Mouse (Mus musculus) intestine, embryonic 14.5 days (tissue): ENCODE results near the gene Bcam. TPM values are rescaled to one million over a fixed set of nuclear protein-coding genes. Genes with fewer than 3 reads are reported as not detected.
"Not testable (repeated sequence)": the region's sequence is repeated elsewhere in the genome, so short reads cannot be mapped to it uniquely, and the experiment has no call there.

Experiments
- ATAC-seq: fragments of 200-750 bp; cut with Nextera tagmentation; replicated peaks from 2 replicates; pipeline ENCODE4 v1.8.0; 2017; ENCODE audit warnings: low read depth, moderate number of reproducible peaks, moderate TSS enrichment, moderate library complexity; ENCODE audit not compliant: low FRiP score, low TSS enrichment
- DNase-seq: peaks from one replicate; pipeline ENCODE4 v3.0.0-alpha.2; 2018; ENCODE audit warnings: low spot score
- H3K27ac ChIP-seq: fragments of 300-500 bp; sonication (generic); 2 replicates; pipeline ENCODE4 v1.5.1; 2014; ENCODE audit warnings: low read depth, mild to moderate bottlenecking, control low read depth
- H3K27me3 ChIP-seq: fragments of 300-500 bp; sonication (generic); replicated peaks from 2 replicates; pipeline ENCODE4 v1.6.1; 2014; ENCODE audit warnings: low read length, control low read depth; ENCODE audit not compliant: control insufficient read depth, insufficient read depth
- H3K36me3 ChIP-seq: fragments of 300-500 bp; sonication (generic); 2 replicates; pipeline ENCODE4 v1.6.1; 2014; ENCODE audit warnings: low read length, control low read depth; ENCODE audit not compliant: control insufficient read depth, insufficient read depth
- H3K4me1 ChIP-seq: fragments of 300-500 bp; sonication (generic); replicated peaks from 2 replicates; pipeline ENCODE4 v1.6.1; 2014; ENCODE audit warnings: low read length, control low read depth, mixed read lengths; ENCODE audit not compliant: control insufficient read depth, insufficient read depth
- H3K4me2 ChIP-seq: fragments of 300-500 bp; sonication (generic); 2 replicates; pipeline ENCODE4 v1.6.1; 2014; ENCODE audit warnings: low read length
- H3K4me3 ChIP-seq: fragments of 300-500 bp; sonication (generic); 2 replicates; pipeline ENCODE4 v1.5.1; 2014; ENCODE audit warnings: low read depth, low read length, control low read depth, mixed read lengths
- H3K9ac ChIP-seq: fragments of 300-500 bp; sonication (generic); 2 replicates; pipeline ENCODE4 v1.6.1; 2014; ENCODE audit warnings: mild to moderate bottlenecking, low read length
- H3K9me3 ChIP-seq: fragments of 300-500 bp; sonication (generic); 2 replicates; pipeline ENCODE4 v1.6.1; 2016; ENCODE audit warnings: low read length, control low read depth; ENCODE audit not compliant: control insufficient read depth
- WGBS: fragments of 180-500 bp; shearing (Covaris S2); extraction: QIAGEN DNeasy Blood & Tissue Kit; methylation state at CpG from one replicate; pipeline ENCODE4 v1.1.7; 2014; 5-methylcytosine and 5-hydroxymethylcytosine counted together
- polyA plus RNA-seq: library from polyadenylated mRNA; unstranded; fragments of >200 nt; fragmentation: Nextera tagmentation; extraction: Ambion mirVana; gene quantifications from 2 replicates; pipeline ENCODE4 v1.2.1, GENCODE M21; 2014

Bcam gene
- polyA plus RNA-seq, 1 experiment from 2014 or later: 89.6 TPM

GRCm38 (mm10) chr7:19792701-19793630, 22.1 kb upstream of the Bcam start:
- DNase-seq (no peak), ATAC-seq (no peak)
- H3K4me1 ChIP-seq: no peaks in the 10 kb centered on the region
- H3K36me3 ChIP-seq: no peaks in the 10 kb centered on the region
- H3K4me3 ChIP-seq: no peak overlapping the region
- no peak overlapping the region for H3K27ac ChIP-seq
- peaks cover 19% of the 10 kb centered on the region for H3K27me3 ChIP-seq
- no peaks in the 10 kb centered on the region for H3K9me3 ChIP-seq
- H3K9ac ChIP-seq: no peak overlapping the region
- WGBS: 83% methylated on average over 19 of the region's 19 CpGs
- no peak overlapping the region for H3K4me2 ChIP-seq

- H3K27ac ChIP-seq, H3K9ac ChIP-seq, DNase-seq, H3K4me2 ChIP-seq, H3K36me3 ChIP-seq, ATAC-seq, H3K4me3 ChIP-seq, H3K9me3 ChIP-seq, H3K4me1 ChIP-seq: not testable (repeated sequence)
- H3K27me3 ChIP-seq: peaks cover 10% of the 10 kb centered on the region
- 83% methylated on average over 2 of the region's 2 CpGs for WGBS
Measured at GRCm38 (mm10) chr7:19791504-19791903, 20.7 kb upstream of the Bcam start.

GRCm38 (mm10) chr7:19789904-19790347, 19.1 kb upstream of the Bcam start:
- peak; percentile 63; the same call in 1 of the 2 replicates for ATAC-seq
- H3K36me3 ChIP-seq: no peaks in the 10 kb centered on the region
- peak overlapping the region; percentile 37; the same call in 1 of the 2 replicates for H3K9ac ChIP-seq
- WGBS: 2% methylated on average over 19 of the region's 19 CpGs
- H3K4me2 ChIP-seq: peak overlapping the region; percentile 61
- no peak overlapping the region for H3K27ac ChIP-seq
- H3K27me3 ChIP-seq: no peaks in the 10 kb centered on the region
- no peaks in the 10 kb centered on the region for H3K9me3 ChIP-seq
- no peaks in the 10 kb centered on the region for H3K4me1 ChIP-seq
- DNase-seq: peak; percentile 99
- H3K4me3 ChIP-seq: peak overlapping the region; percentile 21; the same call in 1 of the 2 replicates

GRCm38 (mm10) chr7:19785874-19786458, 15.2 kb upstream of the Bcam start:
- no peaks in the 10 kb centered on the region for H3K36me3 ChIP-seq
- H3K4me1 ChIP-seq: no peaks in the 10 kb centered on the region
- 0 out of 2 replicates have a peak, but pooled peaks cover 4% of the 10 kb centered on the region for H3K9me3 ChIP-seq
- no peak for DNase-seq
- no peak for ATAC-seq
- no peak overlapping the region for H3K4me3 ChIP-seq
- H3K4me2 ChIP-seq: no peak overlapping the region
- no peaks in the 10 kb centered on the region for H3K27me3 ChIP-seq
- 41% methylated on average over 12 of the region's 12 CpGs for WGBS
- H3K9ac ChIP-seq: no peak overlapping the region
- no peak overlapping the region for H3K27ac ChIP-seq

GRCm38 (mm10) chr7:19784764-19785535, 14.1 kb upstream of the Bcam start:
- Histone ChIP-seq H3K36me3 (no peaks in the 10 kb centered on the region), H3K4me3 (no peak overlapping the region), H3K27me3 (no peaks in the 10 kb centered on the region), H3K9ac (0 out of 2 replicates have a peak overlapping the region, but pooled peaks have one; percentile 16), H3K27ac (no peak overlapping the region), H3K4me2 (no peak overlapping the region), H3K4me1 (no peaks in the 10 kb centered on the region), H3K9me3 (0 out of 2 replicates have a peak, but pooled peaks cover 4% of the 10 kb centered on the region)
- 25% methylated on average over 11 of the region's 11 CpGs for whole genome bisulfite sequencing
- no peak for ATAC-seq
- no peak for DNase-seq

GRCm38 (mm10) chr7:19783630-19784029, 12.8 kb upstream of the Bcam start:
- H3K4me3 ChIP-seq: no peak overlapping the region
- 0 out of 2 replicates have a peak, but pooled peaks cover 4% of the 10 kb centered on the region for H3K9me3 ChIP-seq
- H3K4me2 ChIP-seq: no peak overlapping the region
- WGBS: 72% methylated on average over 8 of the region's 8 CpGs
- ATAC-seq (no peak), DNase-seq (no peak)
- no peaks in the 10 kb centered on the region for H3K36me3 ChIP-seq
- H3K27ac ChIP-seq: no peak overlapping the region
- H3K27me3 ChIP-seq: no peaks in the 10 kb centered on the region
- no peak overlapping the region for H3K9ac ChIP-seq
- no peaks in the 10 kb centered on the region for H3K4me1 ChIP-seq

- Histone ChIP-seq H3K4me2 (no peak overlapping the region), H3K9me3 (0 out of 2 replicates have a peak, but pooled peaks cover 4% of the 10 kb centered on the region), H3K4me3 (no peak overlapping the region), H3K36me3 (no peaks in the 10 kb centered on the region), H3K9ac (no peak overlapping the region), H3K27ac (no peak overlapping the region), H3K4me1 (no peaks in the 10 kb centered on the region), H3K27me3 (no peaks in the 10 kb centered on the region)
- ATAC-seq: no peak
- no peak for DNase-seq
- 87% methylated on average over 4 of the region's 4 CpGs for WGBS
Measured at GRCm38 (mm10) chr7:19782645-19783044, 11.8 kb upstream of the Bcam start.

- ATAC-seq: no peak
Measured at GRCm38 (mm10) chr7:19781741-19782140, 10.9 kb upstream of the Bcam start.

More at GRCm38 (mm10) chr7:19781741-19782140, 10.9 kb upstream of the Bcam start:
- Histone ChIP-seq H3K4me2 (no peak overlapping the region), H3K36me3 (no peaks in the 10 kb centered on the region), H3K27me3 (no peaks in the 10 kb centered on the region), H3K9me3 (0 out of 2 replicates have a peak, but pooled peaks cover 4% of the 10 kb centered on the region), H3K9ac (no peak overlapping the region), H3K27ac (no peak overlapping the region), H3K4me1 (no peaks in the 10 kb centered on the region), H3K4me3 (no peak overlapping the region)
- WGBS: 86% methylated on average over 7 of the region's 7 CpGs
- no peak for DNase-seq
